Mouse (Mus musculus) intestine, embryonic 16.5 days (tissue): ENCODE results near the gene L3mbtl3. TPM values are rescaled to one million over a fixed set of nuclear protein-coding genes. Genes with fewer than 3 reads are reported as not detected.

Source experiments
- ATAC-seq: fragments of 200-750 bp; cut with Nextera tagmentation; 2 replicates; pipeline ENCODE4 v1.8.0; 2017; ENCODE audit warnings: moderate TSS enrichment, moderate library complexity
- H3K27ac ChIP-seq: fragments of 300-500 bp; sonication (generic); 2 replicates; pipeline ENCODE4 v1.5.1; 2014; ENCODE audit warnings: mild to moderate bottlenecking, low read length
- H3K27me3 ChIP-seq: fragments of 300-500 bp; sonication (generic); replicated peaks from 2 replicates; pipeline ENCODE4 v1.6.1; 2014; ENCODE audit warnings: low read length, control low read depth, mixed read lengths; ENCODE audit not compliant: control insufficient read depth, insufficient read depth
- H3K36me3 ChIP-seq: fragments of 300-500 bp; sonication (generic); 2 replicates; pipeline ENCODE4 v1.6.1; 2014; ENCODE audit warnings: low read length, control low read depth; ENCODE audit not compliant: control insufficient read depth, insufficient read depth
- H3K4me1 ChIP-seq: fragments of 300-500 bp; sonication (generic); 2 replicates; pipeline ENCODE4 v1.6.1; 2014; ENCODE audit warnings: low read length, control low read depth, mixed read lengths; ENCODE audit not compliant: control insufficient read depth, insufficient read depth
- H3K4me2 ChIP-seq: fragments of 300-500 bp; sonication (generic); 2 replicates; pipeline ENCODE4 v1.6.1; 2014; ENCODE audit warnings: low read depth, low read length, control low read depth
- H3K4me3 ChIP-seq: fragments of 300-500 bp; sonication (generic); 2 replicates; pipeline ENCODE4 v1.5.1; 2014; ENCODE audit warnings: mild to moderate bottlenecking, low read length
- H3K9ac ChIP-seq: fragments of 300-500 bp; sonication (generic); 2 replicates; pipeline ENCODE4 v1.6.1; 2014; ENCODE audit warnings: low read depth, low read length
- H3K9me3 ChIP-seq: fragments of 300-500 bp; sonication (generic); 2 replicates; pipeline ENCODE4 v1.6.1; 2016; ENCODE audit warnings: low read length, control low read depth; ENCODE audit not compliant: control insufficient read depth
- WGBS: fragments of 180-500 bp; shearing (Covaris S2); extraction: QIAGEN DNeasy Blood & Tissue Kit; methylation state at CpG from one replicate; pipeline ENCODE4 v1.1.7; 2014; 5-methylcytosine and 5-hydroxymethylcytosine counted together
- polyA plus RNA-seq: library from polyadenylated mRNA; unstranded; fragments of >200 nt; fragmentation: Nextera tagmentation; extraction: Ambion mirVana; gene quantifications from 2 replicates; pipeline ENCODE4 v1.2.1, GENCODE M21; 2015

L3mbtl3 gene
- polyA plus RNA-seq, 1 experiment from 2014 or later = 8.3 TPM

DNA sequence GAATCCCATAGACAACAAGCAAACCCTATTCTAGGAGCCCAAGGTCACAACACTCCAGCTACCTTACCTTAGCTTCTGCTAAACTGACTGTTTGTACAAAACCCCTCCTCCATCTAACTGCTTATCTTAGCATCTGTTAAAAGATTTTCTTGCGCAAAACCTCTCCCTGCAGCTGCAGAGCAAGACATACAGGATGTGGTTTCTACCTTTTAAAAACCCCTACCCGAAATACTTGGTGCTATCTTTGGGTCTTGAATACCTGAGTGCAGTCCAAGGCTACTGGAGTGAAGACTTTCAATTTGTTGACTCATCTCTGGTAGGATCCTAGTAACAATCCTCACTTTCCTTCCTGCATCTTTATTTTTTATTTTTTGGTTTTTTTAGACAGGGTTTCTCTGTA lies 50.5 kb downstream of the L3mbtl3 start:
- Histone ChIP-seq H3K4me2 (no peak overlapping the region), H3K27ac (no peak overlapping the region), H3K9ac (no peak overlapping the region), H3K36me3 (peaks cover 5% of the 10 kb centered on the region; the same call in 1 of the 2 replicates), H3K4me3 (no peak overlapping the region), H3K27me3 (no peaks in the 10 kb centered on the region), H3K4me1 (no peaks in the 10 kb centered on the region), H3K9me3 (no peaks in the 10 kb centered on the region)
- ATAC-seq = no peak
- WGBS = 82% methylated on average over 2 of the region's 2 CpGs

DNA sequence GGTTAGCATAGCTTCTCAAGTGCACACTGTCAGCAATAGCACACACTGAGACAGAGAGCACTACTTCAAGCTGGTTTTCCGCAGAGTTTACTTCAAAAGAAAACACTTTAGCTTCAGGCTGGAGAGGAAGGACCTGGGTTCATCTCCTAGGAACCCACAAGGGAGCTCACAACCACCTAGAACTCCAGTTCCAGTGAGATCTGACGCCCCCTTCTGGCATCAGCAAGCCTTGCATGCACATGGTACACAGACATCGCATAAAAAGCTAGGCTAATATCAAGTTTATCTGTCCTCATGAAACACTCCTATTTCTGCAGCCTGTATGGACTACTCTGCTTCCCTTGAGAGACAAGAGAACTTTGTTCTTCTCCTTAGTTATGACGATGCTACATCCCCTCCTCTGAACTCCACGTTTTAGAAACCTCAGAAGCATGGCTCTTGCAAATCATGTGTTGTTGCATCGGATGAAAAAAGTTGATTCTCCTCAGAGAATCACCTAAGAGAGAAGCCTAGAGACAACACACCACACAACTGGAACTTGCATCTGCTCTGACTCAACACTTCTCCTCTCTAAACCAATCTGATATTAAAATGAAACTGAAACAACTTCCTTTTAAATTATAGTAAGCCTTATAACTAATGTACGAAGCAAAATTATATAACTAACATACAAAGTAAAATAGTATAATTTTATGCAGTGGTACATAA lies 53.3 kb downstream of the L3mbtl3 start:
- Histone ChIP-seq H3K4me1 (no peaks in the 10 kb centered on the region), H3K4me3 (no peak overlapping the region), H3K36me3 (peaks cover 3% of the 10 kb centered on the region; the same call in 1 of the 2 replicates), H3K27ac (no peak overlapping the region), H3K27me3 (no peaks in the 10 kb centered on the region), H3K9me3 (no peaks in the 10 kb centered on the region), H3K4me2 (no peak overlapping the region), H3K9ac (no peak overlapping the region)
- ATAC-seq = no peak
- WGBS = 79% methylated on average over 7 of the region's 7 CpGs

DNA sequence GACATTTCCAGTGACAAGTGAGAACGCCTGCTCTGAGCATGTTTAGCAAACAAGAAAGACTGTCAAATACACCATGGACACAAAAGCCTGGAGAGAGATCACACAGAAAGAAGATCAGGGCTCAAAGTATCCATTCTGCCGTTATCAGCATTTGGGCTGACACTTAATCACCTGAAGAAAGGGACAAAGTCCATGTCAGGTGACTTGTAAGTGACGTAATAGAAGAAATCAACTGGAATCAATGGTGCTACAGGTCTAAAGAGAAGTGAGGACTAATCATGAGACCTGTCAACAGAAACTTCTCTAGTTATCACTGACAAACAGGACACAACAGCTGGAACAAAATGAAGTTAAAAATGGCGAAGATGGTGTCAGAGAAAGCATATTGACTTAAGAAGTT lies 55.1 kb downstream of the L3mbtl3 start:
- WGBS = 78% methylated on average over 4 of the region's 4 CpGs
- Histone ChIP-seq H3K9ac (no peak overlapping the region), H3K4me1 (no peaks in the 10 kb centered on the region), H3K27me3 (no peaks in the 10 kb centered on the region), H3K27ac (no peak overlapping the region), H3K36me3 (peaks cover 3% of the 10 kb centered on the region; the same call in 1 of the 2 replicates), H3K9me3 (no peaks in the 10 kb centered on the region), H3K4me3 (no peak overlapping the region), H3K4me2 (no peak overlapping the region)
- peak; percentile 46; the same call in 1 of the 2 replicates for ATAC-seq

DNA sequence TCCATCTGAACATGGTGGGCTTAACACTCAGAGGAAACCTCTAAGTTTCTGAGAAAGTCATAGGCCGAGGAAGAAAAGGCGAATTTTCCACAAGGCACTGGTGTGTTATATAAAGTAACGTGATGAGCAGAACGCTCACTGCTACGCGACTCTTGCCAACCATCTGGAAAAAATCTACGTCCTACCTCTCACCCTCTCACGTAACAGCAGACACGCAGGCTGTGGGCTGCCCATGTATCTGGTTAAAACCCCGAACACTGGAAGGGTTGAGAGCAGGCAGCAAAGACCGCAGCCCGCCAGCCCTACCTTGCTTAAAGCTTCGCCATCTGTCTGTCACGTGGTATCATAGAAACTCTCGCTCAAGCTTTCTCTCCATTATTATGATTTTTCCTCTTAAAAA lies 61.4 kb downstream of the L3mbtl3 start:
- 95% methylated on average over 15 of the region's 15 CpGs for WGBS
- no peak overlapping the region for H3K4me2 ChIP-seq
- H3K36me3 ChIP-seq = peaks cover 3% of the 10 kb centered on the region; the same call in 1 of the 2 replicates
- no peak for ATAC-seq
- no peaks in the 10 kb centered on the region for H3K9me3 ChIP-seq
- H3K4me3 ChIP-seq = no peak overlapping the region
- no peak overlapping the region for H3K9ac ChIP-seq
- no peak overlapping the region for H3K27ac ChIP-seq
- no peaks in the 10 kb centered on the region for H3K4me1 ChIP-seq
- H3K27me3 ChIP-seq = no peaks in the 10 kb centered on the region

DNA sequence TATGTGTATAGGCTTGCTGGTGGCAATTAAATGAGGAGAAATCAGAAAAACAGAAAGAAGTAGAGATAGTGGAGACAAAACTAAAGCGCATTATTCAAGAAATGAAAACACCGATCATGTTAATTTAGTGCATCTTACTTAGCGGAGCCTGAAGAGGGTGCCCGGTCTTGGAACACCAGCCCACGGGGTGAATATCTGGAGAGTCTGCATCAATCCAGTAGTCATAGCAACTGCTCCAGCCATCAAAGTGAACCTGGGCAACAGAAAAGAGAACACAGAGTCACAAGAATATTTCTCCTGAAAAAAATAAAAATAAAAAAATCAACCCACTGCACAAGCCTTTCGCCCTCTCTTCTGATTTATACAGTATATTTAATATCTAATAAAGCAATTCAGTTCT lies 72.3 kb downstream of the L3mbtl3 start:
- no peak overlapping the region for H3K4me3 ChIP-seq
- H3K9me3 ChIP-seq = no peaks in the 10 kb centered on the region
- no peak for ATAC-seq
- 93% methylated on average over 6 of the region's 6 CpGs for WGBS
- H3K4me2 ChIP-seq = no peak overlapping the region
- H3K36me3 ChIP-seq = 0 out of 2 replicates have a peak, but pooled peaks cover 6% of the 10 kb centered on the region
- no peak overlapping the region for H3K9ac ChIP-seq
- H3K27me3 ChIP-seq = no peaks in the 10 kb centered on the region
- H3K27ac ChIP-seq = no peak overlapping the region
- H3K4me1 ChIP-seq = no peaks in the 10 kb centered on the region

DNA sequence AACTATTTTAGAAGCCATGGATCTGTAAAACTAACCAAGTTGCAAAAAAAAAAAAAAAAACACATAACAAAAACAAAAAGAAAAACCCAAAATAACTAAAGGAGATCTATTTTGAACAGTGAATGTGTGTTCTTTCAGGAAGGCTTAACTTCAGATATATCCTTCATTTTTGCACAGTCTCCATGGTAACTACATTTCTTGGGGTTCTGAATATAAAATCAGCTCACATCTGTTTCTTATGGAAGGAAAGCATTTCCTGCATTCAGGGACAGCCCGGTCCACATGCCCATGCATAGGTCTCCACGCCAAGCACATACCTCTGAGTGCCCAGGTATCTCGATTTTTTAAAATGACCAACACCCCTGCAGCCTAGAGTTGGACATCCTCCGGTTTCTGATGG lies 73.4 kb downstream of the L3mbtl3 start:
- Histone ChIP-seq H3K4me2 (no peak overlapping the region), H3K9me3 (no peaks in the 10 kb centered on the region), H3K9ac (no peak overlapping the region), H3K27ac (no peak overlapping the region), H3K4me3 (no peak overlapping the region), H3K4me1 (no peaks in the 10 kb centered on the region), H3K27me3 (no peaks in the 10 kb centered on the region), H3K36me3 (0 out of 2 replicates have a peak, but pooled peaks cover 2% of the 10 kb centered on the region)
- ATAC-seq = no peak
- 96% methylated on average over 4 of the region's 4 CpGs for WGBS

DNA sequence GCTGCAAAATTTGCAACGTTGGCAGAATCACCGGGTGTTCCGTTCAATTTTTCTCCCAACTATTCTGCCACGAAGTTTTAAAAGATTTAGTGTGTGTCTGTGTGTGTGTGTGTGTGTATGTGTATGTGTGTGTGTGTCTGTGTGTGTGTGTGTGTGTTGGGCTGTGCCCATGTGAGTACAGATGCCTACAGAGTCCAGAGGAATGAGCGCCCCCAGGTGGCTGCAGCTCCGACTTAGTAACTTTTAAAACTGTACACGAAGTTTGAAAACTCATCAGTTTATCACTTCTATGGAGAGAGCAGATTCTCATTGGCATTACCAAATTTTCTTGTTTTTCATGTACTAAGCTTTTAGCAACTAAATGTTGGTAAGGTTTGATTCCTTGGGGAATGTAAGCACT lies 78.1 kb downstream of the L3mbtl3 start:
- Histone ChIP-seq H3K4me1 (no peaks in the 10 kb centered on the region), H3K27me3 (no peaks in the 10 kb centered on the region), H3K4me3 (no peak overlapping the region), H3K9me3 (no peaks in the 10 kb centered on the region), H3K4me2 (no peak overlapping the region), H3K36me3 (0 out of 2 replicates have a peak, but pooled peaks cover 2% of the 10 kb centered on the region), H3K27ac (no peak overlapping the region), H3K9ac (no peak overlapping the region)
- ATAC-seq = no peak
- WGBS = 85% methylated on average over 7 of the region's 7 CpGs

DNA sequence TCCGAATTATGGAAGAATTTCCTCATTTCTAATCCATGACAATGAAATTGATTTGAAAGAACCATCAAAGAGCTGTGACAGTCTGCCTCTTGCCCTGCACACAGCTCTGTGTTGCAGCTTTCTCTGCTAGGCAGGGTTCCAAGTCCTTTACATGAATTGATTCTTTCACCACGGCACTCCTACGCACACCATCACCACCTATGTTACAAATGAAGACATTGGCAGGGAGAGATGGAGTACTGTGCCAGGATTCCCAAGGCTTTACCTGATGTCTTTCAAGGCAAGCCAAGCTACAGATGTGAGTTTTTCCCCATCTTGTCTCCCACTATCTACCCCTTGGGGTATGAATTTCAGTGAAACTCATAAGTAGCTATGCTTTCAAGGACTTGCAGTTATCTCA lies 78.6 kb downstream of the L3mbtl3 start:
- H3K9ac ChIP-seq = no peak overlapping the region
- no peaks in the 10 kb centered on the region for H3K4me1 ChIP-seq
- H3K27me3 ChIP-seq = no peaks in the 10 kb centered on the region
- no peaks in the 10 kb centered on the region for H3K36me3 ChIP-seq
- ATAC-seq = no peak
- no peaks in the 10 kb centered on the region for H3K9me3 ChIP-seq
- H3K27ac ChIP-seq = no peak overlapping the region
- no peak overlapping the region for H3K4me3 ChIP-seq
- WGBS = 83% methylated on average over 3 of the region's 3 CpGs
- no peak overlapping the region for H3K4me2 ChIP-seq

DNA sequence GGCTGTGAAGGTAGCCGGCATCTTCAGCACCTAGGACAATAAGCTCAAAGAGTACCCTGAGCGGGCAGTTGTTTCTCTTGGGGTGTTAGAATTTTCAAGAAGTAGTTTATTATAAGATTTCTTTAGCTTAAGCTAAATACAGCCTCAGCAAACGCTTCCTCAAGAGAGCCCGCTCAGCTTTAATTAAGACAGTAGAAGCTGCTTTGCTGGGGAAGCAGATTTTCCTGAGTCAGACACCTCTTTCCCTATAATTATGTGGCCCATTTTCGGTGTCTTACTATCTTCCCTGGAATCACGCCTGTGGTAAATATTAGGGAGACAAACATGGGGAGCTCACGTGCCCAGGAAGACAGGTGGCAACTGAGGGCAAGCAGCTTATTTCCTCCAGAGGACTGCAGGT lies 88.6 kb downstream of the L3mbtl3 start:
- Histone ChIP-seq H3K9me3 (no peaks in the 10 kb centered on the region), H3K4me2 (no peak overlapping the region), H3K4me3 (no peak overlapping the region), H3K9ac (no peak overlapping the region), H3K36me3 (no peaks in the 10 kb centered on the region; the same call in 1 of the 2 replicates), H3K4me1 (no peaks in the 10 kb centered on the region), H3K27ac (no peak overlapping the region), H3K27me3 (no peaks in the 10 kb centered on the region)
- 88% methylated on average over 7 of the region's 7 CpGs for WGBS
- no peak for ATAC-seq

DNA sequence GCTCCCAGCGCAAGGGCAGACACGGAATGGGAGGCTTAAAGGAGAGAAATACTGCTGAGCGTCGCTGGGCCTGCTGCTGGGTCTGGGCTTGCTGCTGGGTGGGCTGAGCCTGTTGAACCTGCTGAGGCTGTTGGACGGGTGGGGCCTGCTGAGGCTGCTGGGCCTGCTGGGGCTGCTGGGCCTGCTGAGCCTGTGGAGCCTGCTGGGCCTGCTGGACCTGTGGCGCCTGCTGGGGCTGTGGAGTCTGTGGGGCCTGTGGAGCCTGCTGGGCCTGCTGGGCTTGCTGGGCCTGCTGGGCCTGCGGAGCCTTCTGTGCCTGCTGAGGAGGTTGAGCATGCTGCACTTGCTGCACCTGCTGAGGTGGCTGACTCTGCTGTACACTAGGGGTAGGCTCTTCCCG lies 95.8 kb downstream of the L3mbtl3 start:
- Histone ChIP-seq H3K4me3 (no peak overlapping the region), H3K9ac (no peak overlapping the region), H3K9me3 (no peaks in the 10 kb centered on the region), H3K27me3 (no peaks in the 10 kb centered on the region), H3K4me2 (no peak overlapping the region), H3K4me1 (no peaks in the 10 kb centered on the region), H3K27ac (no peak overlapping the region), H3K36me3 (peaks cover 7% of the 10 kb centered on the region; the same call in 1 of the 2 replicates)
- 0 out of 2 replicates have a peak, but pooled peaks have one; percentile 33 for ATAC-seq
- 66% methylated on average over 8 of the region's 8 CpGs for WGBS
